Mouse (Mus musculus): Measurements from ENCODE around the gene Fam76a.

GRCm38 (mm10) chr4:132938181-132938941 lies 16.0 kb upstream of the Fam76a start:
- TF ChIP-seq CTCF (IDR thresholded peaks at IDR 0.05; ENCODE audit: extremely low read depth, insufficient read depth, low read length) (no peak), POLR2A (IDR thresholded peaks at IDR 0.05; ENCODE audit: extremely low read depth, insufficient read depth, low read length) (peak; percentile 69)

All from cortical plate, adult 2 months (tissue).